Mouse (Mus musculus) hindbrain, embryonic 13.5 days (tissue): Measurements from ENCODE around the gene Tmem169. TPM values are rescaled to one million over a fixed set of nuclear protein-coding genes. Genes with fewer than 3 reads are reported as not detected.

Source experiments
- ATAC-seq: fragments of 200-750 bp; cut with Nextera tagmentation; 2 replicates; pipeline ENCODE4 v1.8.0; 2017; ENCODE audit warnings: moderate TSS enrichment; ENCODE audit not compliant: low FRiP score
- H3K27ac ChIP-seq: fragments of 300-500 bp; sonication (generic); 2 replicates; pipeline ENCODE4 v1.5.1; 2015; ENCODE audit warnings: inconsistent platforms, mild to moderate bottlenecking, moderate library complexity
- H3K27me3 ChIP-seq: fragments of 300-500 bp; sonication (generic); 2 replicates; pipeline ENCODE4 v1.6.1; 2015; ENCODE audit warnings: mild to moderate bottlenecking, inconsistent platforms
- H3K36me3 ChIP-seq: fragments of 300-500 bp; sonication (generic); 2 replicates; pipeline ENCODE4 v1.6.1; 2015; ENCODE audit warnings: mild to moderate bottlenecking, inconsistent platforms
- H3K4me1 ChIP-seq: fragments of 300-500 bp; sonication (generic); replicated peaks from 2 replicates; pipeline ENCODE4 v1.6.1; 2015; ENCODE audit warnings: inconsistent platforms
- H3K4me2 ChIP-seq: fragments of 300-500 bp; sonication (generic); 2 replicates; pipeline ENCODE4 v1.6.1; 2015; ENCODE audit warnings: inconsistent platforms, mild to moderate bottlenecking, moderate library complexity
- H3K4me3 ChIP-seq: fragments of 300-500 bp; sonication (generic); 2 replicates; pipeline ENCODE4 v1.5.1; 2015; ENCODE audit warnings: mild to moderate bottlenecking, inconsistent platforms
- H3K9ac ChIP-seq: fragments of 300-500 bp; sonication (generic); 2 replicates; pipeline ENCODE4 v1.6.1; 2015; ENCODE audit warnings: mild to moderate bottlenecking, inconsistent platforms
- H3K9me3 ChIP-seq: fragments of 300-500 bp; sonication (generic); 2 replicates; pipeline ENCODE4 v1.6.1; 2016; ENCODE audit warnings: inconsistent platforms
- WGBS: fragments of 180-500 bp; shearing (Covaris S2); methylation state at CpG from one replicate; pipeline ENCODE4 v1.1.7; 2015; 5-methylcytosine and 5-hydroxymethylcytosine counted together
- polyA plus RNA-seq: library from polyadenylated mRNA; unstranded; fragments of >200 nt; fragmentation: Nextera tagmentation; extraction: Ambion mirVana; gene quantifications from 2 replicates; pipeline ENCODE4 v1.2.1, GENCODE M21; 2015

Gene Tmem169
- polyA plus RNA-seq, 1 experiment from 2014 or later: 42.3 TPM

DNA sequence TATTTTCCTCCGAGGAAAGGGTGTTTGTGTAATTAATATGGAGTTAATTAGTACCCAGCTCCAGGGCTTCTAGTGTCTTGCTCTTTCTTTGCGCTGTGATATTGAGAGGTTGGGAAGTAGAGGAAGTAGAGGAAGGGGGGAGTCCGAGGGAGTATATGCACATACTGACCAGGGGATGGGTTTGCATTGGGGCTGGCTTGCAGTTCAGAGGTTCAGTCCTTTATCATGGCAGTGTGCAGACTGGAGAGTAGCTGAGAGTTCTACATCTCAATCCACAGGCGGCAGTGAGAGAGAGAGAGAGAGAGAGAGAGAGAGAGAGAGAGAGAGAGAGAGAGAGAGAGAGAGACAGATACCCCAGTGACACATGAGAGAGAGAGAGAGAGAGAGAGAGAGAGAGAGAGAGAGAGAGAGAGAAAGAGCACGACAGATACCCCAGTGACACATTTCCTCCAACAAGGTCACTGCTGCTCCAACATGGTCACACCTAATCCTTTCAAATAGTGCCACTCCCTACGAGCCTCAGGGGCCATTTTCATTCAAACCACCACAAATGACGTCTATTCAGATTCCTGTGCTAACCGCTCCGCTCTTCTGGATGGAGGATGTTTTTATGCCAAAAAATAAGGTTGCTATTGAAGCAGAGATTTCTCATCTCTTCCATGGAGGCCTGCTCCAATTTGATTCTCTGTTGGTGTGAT is 28.7 kb downstream of the Tmem169 start:
- Histone ChIP-seq H3K4me2 (no peak overlapping the region), H3K4me3 (no peak overlapping the region), H3K36me3 (peaks cover 14% of the 10 kb centered on the region), H3K9me3 (no peaks in the 10 kb centered on the region), H3K27ac (no peak overlapping the region), H3K4me1 (peaks cover 20% of the 10 kb centered on the region), H3K27me3 (no peaks in the 10 kb centered on the region), H3K9ac (no peak overlapping the region)
- WGBS: 87% methylated on average over 9 of the region's 9 CpGs
- no peak for ATAC-seq

GRCm38 (mm10) chr1:72313399-72314039 is 29.4 kb downstream of the Tmem169 start:
- Histone ChIP-seq H3K9me3 (no peaks in the 10 kb centered on the region), H3K27me3 (no peaks in the 10 kb centered on the region), H3K4me3 (no peak overlapping the region), H3K9ac (no peak overlapping the region), H3K27ac (no peak overlapping the region), H3K4me2 (no peak overlapping the region), H3K36me3 (peaks cover 16% of the 10 kb centered on the region), H3K4me1 (peaks cover 13% of the 10 kb centered on the region)
- no peak; the same call in 1 of the 2 replicates for ATAC-seq
- 78% methylated on average over 5 of the region's 5 CpGs for WGBS

- Histone ChIP-seq H3K9ac (no peak overlapping the region), H3K27ac (no peak overlapping the region)
- WGBS: 91% methylated on average over 4 of the region's 4 CpGs
Observed at GRCm38 (mm10) chr1:72315447-72315846, 31.3 kb downstream of the Tmem169 start.

GRCm38 (mm10) chr1:72316409-72316808 is 32.2 kb downstream of the Tmem169 start:
- Histone ChIP-seq H3K27me3 (no peaks in the 10 kb centered on the region), H3K9ac (0 out of 2 replicates have a peak overlapping the region, but pooled peaks have one; percentile 35), H3K9me3 (no peaks in the 10 kb centered on the region), H3K4me1 (no peaks in the 10 kb centered on the region), H3K4me2 (no peak overlapping the region), H3K27ac (no peak overlapping the region), H3K36me3 (peaks cover 42% of the 10 kb centered on the region), H3K4me3 (no peak overlapping the region)
- ATAC-seq: no peak
- WGBS: 70% methylated on average over 8 of the region's 8 CpGs

More at GRCm38 (mm10) chr1:72315447-72315846, 31.3 kb downstream of the Tmem169 start:
- H3K36me3 ChIP-seq: peaks cover 33% of the 10 kb centered on the region
- H3K4me1 ChIP-seq: 0 out of 2 replicates have a peak, but pooled peaks cover 1% of the 10 kb centered on the region
- ATAC-seq: no peak
- H3K9me3 ChIP-seq: no peaks in the 10 kb centered on the region
- H3K4me3 ChIP-seq: no peak overlapping the region
- no peak overlapping the region for H3K4me2 ChIP-seq
- H3K27me3 ChIP-seq: no peaks in the 10 kb centered on the region

DNA sequence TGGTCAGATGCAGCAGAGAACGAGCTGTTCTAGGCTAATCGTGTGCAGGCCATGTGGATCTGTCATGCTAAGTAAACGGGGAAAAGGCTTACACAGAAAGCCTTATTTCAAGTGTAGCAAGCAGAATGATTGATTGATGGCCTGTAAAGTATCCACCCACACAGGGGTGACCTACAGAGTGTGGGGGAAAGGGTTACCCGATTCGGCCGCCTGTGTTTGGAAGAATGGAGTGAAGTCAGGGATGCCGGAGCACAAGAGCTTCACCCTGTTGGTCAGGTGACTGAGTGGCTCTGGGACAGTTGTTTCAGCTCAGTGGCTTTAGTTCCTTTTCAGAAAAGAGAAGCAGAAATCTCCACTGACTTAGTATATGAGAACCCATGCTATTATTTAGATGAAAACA is 32.7 kb downstream of the Tmem169 start:
- WGBS: 69% methylated on average over 7 of the region's 7 CpGs
- Histone ChIP-seq H3K9me3 (no peaks in the 10 kb centered on the region), H3K27ac (no peak overlapping the region), H3K4me2 (no peak overlapping the region), H3K9ac (no peak overlapping the region), H3K27me3 (no peaks in the 10 kb centered on the region), H3K4me1 (no peaks in the 10 kb centered on the region), H3K4me3 (no peak overlapping the region), H3K36me3 (peaks cover 42% of the 10 kb centered on the region)
- ATAC-seq: no peak

DNA sequence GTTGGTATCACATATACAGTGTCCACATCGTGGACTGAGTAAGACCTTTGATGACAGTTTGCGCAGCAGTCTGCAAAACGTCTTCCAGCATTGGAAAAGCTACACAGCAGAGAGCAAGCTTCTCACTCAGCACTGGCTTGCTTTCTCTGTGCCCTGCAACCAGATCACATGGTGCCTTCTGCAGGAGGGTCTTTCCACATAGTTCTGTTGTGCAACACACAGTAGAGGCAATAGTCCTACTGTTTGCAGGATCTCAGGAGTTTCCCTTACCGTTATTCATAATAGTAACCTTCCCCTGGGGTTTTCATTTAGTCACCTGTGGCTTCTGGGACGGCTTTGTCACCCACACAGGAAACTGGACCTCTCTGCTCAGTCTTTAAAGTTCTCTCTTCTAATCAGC is 36.6 kb downstream of the Tmem169 start:
- WGBS: 93% methylated on average over 5 of the region's 5 CpGs
- Histone ChIP-seq H3K27ac (no peak overlapping the region), H3K36me3 (peaks cover 58% of the 10 kb centered on the region), H3K4me2 (no peak overlapping the region), H3K4me1 (no peaks in the 10 kb centered on the region), H3K9ac (no peak overlapping the region), H3K27me3 (no peaks in the 10 kb centered on the region), H3K9me3 (no peaks in the 10 kb centered on the region), H3K4me3 (no peak overlapping the region)
- ATAC-seq: no peak

DNA sequence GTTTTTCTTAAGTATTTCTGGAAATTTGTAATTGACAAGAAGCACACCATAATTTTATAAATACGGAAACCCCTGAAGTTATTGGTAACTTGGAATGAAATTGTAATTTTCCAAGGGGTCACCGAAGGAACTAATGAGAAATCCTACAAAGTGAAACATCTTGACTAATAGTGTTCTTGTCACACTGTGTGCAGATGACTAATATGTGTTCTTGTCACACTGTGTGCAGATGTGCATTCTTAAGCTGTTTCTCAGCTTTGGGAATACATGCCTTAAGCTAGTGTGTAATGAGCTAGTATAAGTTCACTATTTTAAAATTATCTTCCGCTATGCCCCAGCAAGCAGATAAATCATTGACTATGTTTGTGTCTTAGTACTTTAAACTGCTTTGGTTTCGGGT is 39.1 kb downstream of the Tmem169 start:
- no peaks in the 10 kb centered on the region for H3K9me3 ChIP-seq
- peaks cover 69% of the 10 kb centered on the region for H3K36me3 ChIP-seq
- H3K27ac ChIP-seq: no peak overlapping the region
- WGBS: over 99% methylated on average over 4 of the region's 4 CpGs
- H3K4me1 ChIP-seq: no peaks in the 10 kb centered on the region
- no peak for ATAC-seq
- no peak overlapping the region for H3K9ac ChIP-seq
- no peak overlapping the region for H3K4me3 ChIP-seq
- H3K27me3 ChIP-seq: no peaks in the 10 kb centered on the region
- no peak overlapping the region for H3K4me2 ChIP-seq

DNA sequence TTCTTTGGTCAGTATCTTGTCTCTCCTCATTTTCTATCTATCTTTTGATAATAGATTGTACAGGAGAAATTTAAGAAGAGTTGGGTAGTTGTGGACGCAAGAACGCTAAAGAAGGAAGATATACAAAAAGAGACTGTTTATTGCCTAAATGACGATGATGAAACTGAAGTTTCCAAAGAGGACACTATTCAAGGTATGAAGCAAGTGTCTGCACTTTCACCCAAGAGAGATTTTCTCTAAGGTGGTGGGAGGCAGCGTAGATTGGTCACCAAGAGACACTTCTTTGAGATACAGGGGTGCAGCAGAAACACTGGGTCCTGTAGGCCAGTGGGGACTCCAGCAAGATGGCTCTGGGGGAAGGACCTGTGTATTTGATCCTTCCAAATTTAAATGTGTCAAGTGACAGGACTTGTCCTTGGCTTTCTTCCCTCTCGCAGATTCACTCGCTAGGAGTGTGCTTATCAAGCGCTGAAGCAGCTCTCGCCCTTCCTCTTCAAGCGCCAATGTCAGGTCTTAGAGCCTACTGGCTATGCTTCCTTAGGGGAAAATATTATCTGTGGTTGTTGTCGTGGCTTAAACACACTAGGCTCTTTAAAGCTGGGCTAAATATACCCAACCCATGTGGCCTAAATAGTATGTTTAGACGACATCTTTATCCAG is 42.1 kb downstream of the Tmem169 start:
- 94% methylated on average over 11 of the region's 11 CpGs for WGBS
- no peak overlapping the region for H3K9ac ChIP-seq
- H3K4me3 ChIP-seq: no peak overlapping the region
- no peak for ATAC-seq
- no peaks in the 10 kb centered on the region for H3K27me3 ChIP-seq
- peaks cover 55% of the 10 kb centered on the region for H3K36me3 ChIP-seq
- no peak overlapping the region for H3K27ac ChIP-seq
- H3K4me2 ChIP-seq: no peak overlapping the region
- H3K4me1 ChIP-seq: no peaks in the 10 kb centered on the region
- H3K9me3 ChIP-seq: no peaks in the 10 kb centered on the region

DNA sequence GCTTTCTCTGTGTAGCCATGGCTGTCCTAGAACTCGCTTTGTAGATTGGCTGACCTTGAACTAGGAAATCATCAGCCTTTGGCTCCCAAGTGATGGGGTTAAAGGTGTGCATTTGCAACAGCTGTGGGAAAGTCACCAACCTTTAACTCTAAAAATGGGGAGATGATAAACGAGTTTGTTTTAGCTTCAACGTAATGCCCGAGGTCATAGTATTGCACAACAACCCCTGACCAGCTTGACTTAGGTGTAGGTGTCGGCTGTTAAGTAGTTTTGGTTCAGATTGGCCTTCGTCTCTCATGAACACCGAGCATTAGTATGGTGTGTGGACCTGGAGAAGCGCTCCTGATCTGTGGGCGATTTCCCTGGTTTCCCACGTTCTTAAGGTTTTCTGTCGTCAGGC is 50.6 kb downstream of the Tmem169 start:
- Histone ChIP-seq H3K36me3 (peaks cover 67% of the 10 kb centered on the region), H3K9me3 (no peaks in the 10 kb centered on the region), H3K9ac (no peak overlapping the region), H3K4me2 (no peak overlapping the region), H3K4me1 (no peaks in the 10 kb centered on the region), H3K27me3 (no peaks in the 10 kb centered on the region), H3K27ac (no peak overlapping the region), H3K4me3 (no peak overlapping the region)
- ATAC-seq: no peak
- 94% methylated on average over 11 of the region's 11 CpGs for WGBS

DNA sequence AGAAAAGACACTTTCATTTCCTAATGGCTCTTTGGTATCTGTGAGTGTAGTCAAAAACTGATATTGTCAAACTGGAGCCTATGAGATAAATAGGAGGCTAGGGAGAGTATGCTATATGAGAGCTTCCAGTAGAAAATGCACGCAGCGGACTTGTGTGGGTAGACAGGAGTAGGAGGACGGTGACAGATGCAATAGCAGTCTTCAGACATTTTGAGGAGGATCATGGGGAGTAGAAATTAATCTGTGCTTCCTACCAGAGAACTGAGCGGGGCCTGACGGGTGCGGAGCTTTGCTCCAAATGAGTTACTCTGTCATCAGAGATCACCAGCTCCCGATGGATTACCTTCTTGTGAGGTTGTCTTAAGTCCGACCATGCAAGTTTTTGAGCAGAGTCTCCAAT is 52.6 kb downstream of the Tmem169 start:
- H3K4me1 ChIP-seq: no peaks in the 10 kb centered on the region
- no peak overlapping the region for H3K9ac ChIP-seq
- H3K27me3 ChIP-seq: no peaks in the 10 kb centered on the region
- no peaks in the 10 kb centered on the region for H3K9me3 ChIP-seq
- no peak overlapping the region for H3K27ac ChIP-seq
- no peak overlapping the region for H3K4me3 ChIP-seq
- no peak for ATAC-seq
- 98% methylated on average over 8 of the region's 8 CpGs for WGBS
- no peak overlapping the region for H3K4me2 ChIP-seq
- peaks cover 71% of the 10 kb centered on the region for H3K36me3 ChIP-seq

DNA sequence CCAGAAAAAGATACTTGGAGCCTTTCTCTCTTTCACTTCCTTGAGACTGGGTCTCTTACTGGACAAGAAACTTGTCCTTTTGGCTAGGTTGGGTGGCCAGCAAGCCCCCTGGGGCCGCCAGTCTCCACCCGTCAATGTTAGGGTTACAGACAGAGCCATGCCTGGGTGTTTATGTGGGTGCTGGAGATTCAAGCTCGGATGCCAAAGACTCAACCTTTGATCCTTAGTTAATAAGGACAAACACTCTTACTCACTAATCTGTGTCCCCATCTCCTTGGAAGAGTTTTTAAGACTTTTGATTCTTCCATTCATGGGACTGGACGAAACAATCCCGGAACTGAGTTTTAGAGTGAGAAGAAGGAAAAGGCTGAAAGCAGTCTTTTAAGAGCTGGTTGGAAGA is 54.2 kb downstream of the Tmem169 start:
- ATAC-seq: no peak

GRCm38 (mm10) chr1:72347873-72348272 is 63.7 kb downstream of the Tmem169 start:
- Histone ChIP-seq H3K4me2 (no peak overlapping the region), H3K4me1 (no peaks in the 10 kb centered on the region), H3K4me3 (no peak overlapping the region), H3K36me3 (peaks cover 40% of the 10 kb centered on the region), H3K9ac (no peak overlapping the region), H3K9me3 (no peaks in the 10 kb centered on the region), H3K27ac (peak overlapping the region; percentile 40; the same call in 1 of the 2 replicates), H3K27me3 (no peaks in the 10 kb centered on the region)
- 71% methylated on average over 6 of the region's 6 CpGs for WGBS
- no peak for ATAC-seq

More for the DNA sequence above, 54.2 kb downstream of the Tmem169 start:
- H3K9ac ChIP-seq: no peak overlapping the region
- no peak overlapping the region for H3K4me3 ChIP-seq
- H3K27ac ChIP-seq: no peak overlapping the region
- H3K27me3 ChIP-seq: no peaks in the 10 kb centered on the region
- peaks cover 72% of the 10 kb centered on the region for H3K36me3 ChIP-seq
- no peaks in the 10 kb centered on the region for H3K9me3 ChIP-seq
- no peak overlapping the region for H3K4me2 ChIP-seq
- H3K4me1 ChIP-seq: no peaks in the 10 kb centered on the region
- 94% methylated on average over 5 of the region's 5 CpGs for WGBS
